Mouse (Mus musculus) spleen, adult 12 weeks (tissue): Measurements from ENCODE around the gene Fbxo31.

Experiments used
- DNase-seq: peaks from one replicate; pipeline ENCODE4 v3.0.0; 2022; ENCODE audit warnings: low spot score

Fbxo31 gene

DNA sequence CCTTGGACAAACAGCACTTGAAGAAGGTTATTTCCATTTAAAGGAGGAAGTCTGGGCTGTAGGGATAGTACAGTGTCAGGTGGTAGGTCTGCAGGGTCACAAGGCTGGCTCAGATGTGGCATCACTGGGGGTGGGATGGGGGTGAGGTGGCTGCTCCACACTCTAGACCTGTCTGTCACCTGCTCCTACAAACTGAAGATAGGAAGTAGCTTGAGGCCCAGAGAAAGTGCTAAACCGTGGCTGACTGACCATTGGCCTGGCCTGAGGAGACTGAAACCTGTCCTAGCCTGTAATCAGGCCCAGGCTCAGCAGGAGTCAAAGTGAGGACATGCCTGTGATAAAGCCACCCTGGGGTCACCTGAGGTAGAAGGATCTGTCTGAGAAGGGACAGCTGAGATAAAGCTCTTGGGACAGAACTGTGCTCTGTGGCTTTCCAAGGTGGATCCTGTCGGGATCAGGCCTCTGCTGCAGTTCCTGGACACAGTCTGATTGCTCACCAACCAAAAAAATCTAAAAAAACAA lies 10.7 kb upstream of the Fbxo31 start:
- DNase-seq, result no peak

- DNase-seq, result peak; percentile 40
Measured at GRCm38 (mm10) chr8:121588750-121589149, 10.1 kb upstream of the Fbxo31 start.

- peak; percentile 98 for DNase-seq
Measured at GRCm38 (mm10) chr8:121585159-121585825, 6.7 kb upstream of the Fbxo31 start.

DNA sequence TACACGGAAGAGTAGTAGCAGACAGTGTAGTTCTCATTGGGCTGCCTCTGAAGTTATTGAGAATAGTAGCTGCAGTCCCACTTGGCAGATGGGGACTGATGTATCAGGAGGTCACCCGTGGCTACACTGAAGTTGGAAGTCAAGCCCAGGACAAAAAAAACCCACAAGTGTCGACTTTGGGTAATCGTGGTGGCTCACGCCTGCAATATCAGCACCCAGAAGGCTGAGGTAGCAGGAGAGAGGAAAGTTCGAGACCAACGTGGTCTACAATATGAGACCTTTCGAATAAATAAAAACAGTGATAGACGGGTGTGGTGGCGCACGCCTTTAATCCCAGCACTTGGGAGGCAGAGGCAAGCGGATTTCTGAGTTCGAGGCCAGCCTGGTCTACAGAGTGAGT lies 6.1 kb upstream of the Fbxo31 start:
- DNase-seq, result no peak

DNA sequence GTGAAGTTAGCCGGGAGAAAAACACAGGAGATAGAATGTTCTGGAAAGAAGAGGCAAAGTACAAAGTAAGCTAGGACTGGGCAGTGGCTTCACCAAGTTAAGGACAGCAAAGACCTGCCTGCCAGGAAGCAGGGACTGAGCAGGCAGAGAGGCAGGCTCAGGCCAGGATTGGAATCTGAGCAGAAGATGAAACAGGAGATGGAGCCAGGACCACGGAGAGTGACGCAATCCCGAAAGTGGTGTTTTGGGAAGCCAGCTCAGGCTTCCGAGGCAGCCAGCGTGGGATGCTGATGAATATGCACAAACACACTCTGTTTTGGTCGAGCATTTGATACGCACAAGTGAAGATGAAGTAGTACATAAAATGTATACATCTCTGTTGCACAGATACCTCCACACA lies 5.0 kb upstream of the Fbxo31 start:
- no peak for DNase-seq

GRCm38 (mm10) chr8:121580465-121580864 lies 1.9 kb upstream of the Fbxo31 start:
- no peak for DNase-seq

DNA sequence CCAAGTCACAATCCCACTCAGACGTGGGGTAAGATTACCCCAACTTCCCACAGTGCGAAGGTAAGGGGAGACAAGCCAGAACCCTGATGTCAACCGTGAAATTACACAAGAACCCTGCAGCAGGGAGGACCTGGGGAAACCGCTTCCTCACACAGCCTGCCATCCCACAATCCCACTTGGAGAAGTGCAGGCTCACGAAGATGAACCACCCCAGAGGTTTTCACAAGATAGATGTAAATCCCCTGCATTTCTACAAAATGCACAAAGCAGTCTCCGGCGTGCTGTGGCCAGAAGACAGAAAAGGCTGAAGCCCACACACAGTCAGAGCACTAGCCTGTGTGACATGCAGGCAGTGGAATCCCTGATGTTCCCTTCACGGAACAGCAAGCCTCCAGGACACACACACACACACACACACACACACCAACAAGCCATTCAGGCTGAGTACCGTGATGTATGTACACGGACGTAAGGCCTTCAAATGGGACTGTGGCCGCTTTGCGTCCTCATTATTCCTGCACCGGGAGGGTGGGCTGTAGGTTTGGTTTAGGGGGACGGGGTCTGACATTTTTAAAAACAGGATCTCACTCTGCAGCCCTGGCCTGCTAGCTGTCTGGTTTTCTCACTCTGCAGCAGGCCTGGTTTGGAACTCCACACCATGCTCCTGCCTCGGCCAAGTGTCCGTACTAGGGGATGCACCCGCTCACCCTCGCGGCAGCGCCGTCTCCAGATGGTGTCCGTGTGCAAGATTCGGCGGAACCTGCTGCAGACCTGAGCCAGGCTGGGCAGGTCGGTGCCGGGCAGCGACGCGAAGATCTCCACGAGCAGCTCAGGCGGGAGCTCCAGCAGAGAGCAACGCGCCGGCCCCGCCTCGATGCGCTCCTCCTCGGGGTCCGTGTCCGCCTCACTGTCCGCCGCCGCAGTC lies 593 bp downstream of the Fbxo31 start:
- no peak for DNase-seq

DNA sequence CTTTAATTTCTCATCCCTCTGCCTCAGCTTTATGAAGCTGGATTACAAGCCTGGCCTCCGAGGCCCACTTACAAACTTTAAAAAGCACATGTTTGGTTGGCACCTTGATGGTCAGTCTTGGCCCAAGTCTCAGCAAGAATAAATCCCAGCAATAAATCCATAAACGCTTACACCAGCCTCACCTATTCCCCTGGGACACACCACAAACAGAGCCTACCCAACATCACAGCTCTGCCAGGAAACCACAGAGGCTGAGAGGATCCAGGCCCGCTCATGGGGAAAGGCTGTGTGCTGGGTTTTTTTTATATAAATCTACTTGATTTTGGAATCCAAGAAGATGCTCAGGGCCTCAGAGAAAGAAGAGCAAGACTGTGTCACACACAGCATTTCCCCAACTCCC lies 2.9 kb downstream of the Fbxo31 start:
- DNase-seq, result no peak

DNA sequence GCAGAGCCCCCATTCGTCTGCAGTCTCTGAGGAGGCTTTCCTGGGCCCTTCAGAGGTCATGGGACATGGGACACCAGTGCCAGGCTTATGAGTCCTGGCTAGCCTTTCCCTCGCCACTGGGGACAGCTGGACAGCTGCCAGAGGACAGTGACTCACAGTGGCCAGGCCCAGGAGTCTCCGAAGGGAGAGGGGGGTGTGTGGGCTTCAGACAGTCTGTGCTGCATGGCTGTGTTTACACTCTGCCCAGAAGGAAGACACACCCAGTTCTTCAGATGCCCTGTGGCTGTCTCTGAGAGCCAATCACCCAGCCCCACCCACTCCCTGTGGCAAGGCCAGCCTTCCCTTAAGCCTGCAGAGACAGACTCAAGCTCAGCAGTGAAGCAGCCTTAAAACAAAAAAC lies 5.3 kb downstream of the Fbxo31 start:
- DNase-seq, result peak; percentile 23

- no peak for DNase-seq
Measured at GRCm38 (mm10) chr8:121572121-121572520, 6.5 kb downstream of the Fbxo31 start.

GRCm38 (mm10) chr8:121570801-121571200 lies 7.8 kb downstream of the Fbxo31 start:
- DNase-seq, result no peak

DNA sequence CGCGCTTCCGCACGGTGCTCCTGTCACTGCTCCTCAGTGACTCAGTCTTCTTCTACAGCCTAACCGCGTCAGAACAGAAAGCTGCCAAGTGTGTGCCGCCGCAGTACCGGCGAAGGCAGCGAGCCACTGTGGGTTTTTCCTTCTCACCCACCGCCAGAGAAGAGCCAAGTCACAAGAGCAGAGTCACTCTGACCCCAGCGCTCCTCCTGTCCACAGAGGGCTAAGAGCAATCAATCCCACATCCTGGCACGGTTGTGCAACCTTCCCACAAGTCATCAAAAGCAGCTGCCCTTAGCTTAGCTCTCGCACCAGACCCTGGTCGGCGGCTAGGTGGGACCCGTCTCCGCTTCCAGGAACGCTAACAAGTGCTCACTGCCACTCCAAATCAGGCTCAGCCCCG lies 8.3 kb downstream of the Fbxo31 start:
- no peak for DNase-seq

DNA sequence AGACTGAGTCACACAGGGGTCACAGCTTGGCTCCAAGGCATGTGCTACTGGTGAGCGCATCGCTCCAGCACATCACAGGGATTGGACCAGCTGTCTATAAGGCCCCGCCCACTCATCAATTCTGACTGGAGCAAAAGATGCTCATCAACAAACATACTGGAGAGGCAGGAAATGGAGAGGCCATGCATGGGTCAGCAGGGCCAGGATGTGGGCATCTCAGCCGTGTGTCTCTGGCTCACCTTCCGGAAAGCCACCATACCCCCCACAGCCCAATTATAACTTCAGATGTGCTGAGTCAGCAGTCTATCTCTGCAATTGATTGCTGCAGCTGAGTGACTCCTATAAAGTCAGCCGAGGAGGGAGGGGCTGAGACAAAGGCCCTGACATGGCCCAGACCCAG lies 10.3 kb downstream of the Fbxo31 start:
- no peak for DNase-seq

GRCm38 (mm10) chr8:121563701-121564100 lies 14.9 kb downstream of the Fbxo31 start:
- DNase-seq, result no peak

DNA sequence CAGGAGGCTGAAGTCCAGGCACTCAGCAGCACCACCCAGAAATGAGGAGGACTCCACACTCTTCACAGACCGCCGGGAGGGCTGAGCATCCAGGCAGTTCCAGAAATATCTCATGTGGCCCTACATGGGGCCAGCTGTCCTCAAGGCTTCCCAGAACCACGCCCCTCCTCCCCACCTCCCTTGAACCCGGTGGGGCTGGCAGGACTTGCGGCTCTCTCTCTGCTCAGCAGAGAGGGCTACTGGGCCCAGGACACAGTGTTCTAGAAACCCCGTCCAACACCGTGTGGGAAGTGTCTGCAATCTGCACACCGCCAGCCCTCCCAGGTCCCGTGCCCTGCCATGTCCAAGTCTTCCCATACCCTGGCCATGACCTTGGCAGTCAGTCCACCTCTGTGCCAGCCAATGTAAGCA lies 15.7 kb downstream of the Fbxo31 start:
- DNase-seq, result no peak

GRCm38 (mm10) chr8:121561636-121562345 lies 16.8 kb downstream of the Fbxo31 start:
- DNase-seq, result no peak

DNA sequence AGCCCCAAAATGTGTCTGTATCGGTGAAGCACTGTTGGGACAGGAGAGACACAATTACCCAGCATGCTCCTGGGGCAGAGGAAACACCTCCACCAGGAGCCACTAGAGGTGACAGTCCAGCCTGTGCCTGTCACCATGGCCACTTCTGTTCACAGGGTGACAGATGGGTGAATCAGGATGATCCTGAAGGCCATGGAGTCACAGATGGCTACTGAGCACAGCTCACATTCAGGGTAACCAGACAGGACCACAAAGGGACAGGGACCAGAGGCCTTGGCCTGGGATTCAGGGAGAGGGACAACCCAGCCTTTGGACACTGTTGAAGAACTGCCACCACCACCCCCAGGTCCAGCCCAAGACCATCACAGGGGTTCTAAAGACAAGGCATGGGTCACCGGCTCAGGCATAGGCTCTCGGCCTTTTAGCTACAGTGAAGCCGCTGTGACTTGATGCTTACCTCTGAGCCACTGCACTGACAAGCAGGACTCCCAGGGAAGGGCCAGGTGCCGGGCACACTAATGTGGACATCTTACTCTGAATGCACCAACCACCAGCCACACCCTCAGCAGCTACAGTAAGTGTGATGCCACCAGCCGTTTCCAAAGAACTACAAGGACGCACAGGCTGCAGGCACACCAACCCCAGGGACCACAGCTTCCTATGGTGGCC lies 18.0 kb downstream of the Fbxo31 start:
- DNase-seq, result no peak

- DNase-seq, result no peak
Measured at GRCm38 (mm10) chr8:121559801-121560200, 18.8 kb downstream of the Fbxo31 start.

GRCm38 (mm10) chr8:121558538-121558937 lies 20.1 kb downstream of the Fbxo31 start:
- DNase-seq, result no peak

DNA sequence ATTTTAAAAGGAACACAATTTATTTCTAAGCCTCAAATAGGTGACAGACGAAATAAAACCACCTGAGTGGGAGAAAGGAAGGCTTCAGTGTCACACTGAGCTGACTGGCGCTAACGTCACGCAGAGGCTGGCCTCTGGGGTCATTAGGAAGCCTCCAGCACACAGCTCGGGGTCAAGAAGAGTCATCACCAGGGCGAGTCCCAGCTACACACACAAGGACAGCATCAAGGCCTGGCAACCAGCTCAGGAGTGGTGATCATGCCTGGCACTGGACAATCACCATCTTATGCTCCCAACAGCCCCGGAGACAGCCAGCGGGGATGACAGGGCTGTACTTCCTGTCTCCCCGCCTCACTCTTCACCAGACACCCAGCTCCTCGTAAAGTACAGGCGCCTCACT lies 20.9 kb downstream of the Fbxo31 start:
- DNase-seq, result no peak

DNA sequence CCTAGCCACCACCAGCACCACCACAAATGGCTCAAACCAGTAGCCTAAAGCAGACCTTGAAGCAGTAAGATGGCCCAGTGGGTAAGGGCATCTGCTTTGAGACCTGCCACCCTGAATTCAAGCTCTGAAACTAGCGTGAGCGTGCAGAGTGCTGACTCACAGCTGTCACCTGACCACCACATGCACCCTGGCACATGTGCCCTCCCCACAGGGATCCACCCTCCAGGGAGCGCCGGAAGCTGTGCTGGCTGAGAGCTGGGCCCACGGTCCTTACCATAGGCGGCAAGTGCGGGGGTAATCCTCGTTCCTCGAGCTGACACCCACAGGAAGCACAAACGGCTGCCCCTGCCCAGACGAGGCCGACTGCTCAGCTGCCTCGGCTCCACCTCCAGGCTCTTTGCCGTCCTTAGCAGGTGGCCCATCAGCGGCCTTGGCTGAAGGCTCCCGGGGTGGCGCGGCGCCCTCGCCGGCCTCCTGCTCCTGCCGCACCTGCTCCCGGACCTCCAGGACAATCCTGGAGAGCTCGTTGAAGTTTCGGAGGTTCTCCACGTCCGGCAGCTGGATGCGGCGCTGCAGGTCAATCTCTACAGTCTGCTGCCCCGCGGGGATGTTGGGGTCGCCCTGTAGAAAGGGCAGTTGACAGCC lies 24.7 kb downstream of the Fbxo31 start:
- DNase-seq, result no peak
